Mouse (Mus musculus): Measurements from ENCODE around the gene Tmcc3. TPM values are rescaled to one million over a fixed set of nuclear protein-coding genes. Genes with fewer than 3 reads are reported as not detected.
"Not testable (repeated sequence)": the region's sequence is repeated elsewhere in the genome, so short reads cannot be mapped to it uniquely, and the experiment has no call there.

Gene Tmcc3
- polyA plus RNA-seq, 1 experiment from 2014 or later = 5.7 TPM

GRCm38 (mm10) chr10:94581384-94581783 is 269.6 kb downstream of the Tmcc3 start:
- 93% methylated on average over 3 of the region's 3 CpGs for WGBS
- H3K27me3 ChIP-seq (ENCODE audit: low read depth, poor library complexity, severe bottlenecking) = no peaks in the 10 kb centered on the region
- no peaks in the 10 kb centered on the region for H3K9me3 ChIP-seq (replicated peaks)
- H3K36me3 ChIP-seq = no peaks in the 10 kb centered on the region
- peaks cover 11% of the 10 kb centered on the region for H3K4me1 ChIP-seq
- H3K4me3 ChIP-seq = no peak overlapping the region
- DNase-seq (ENCODE audit: low spot score) = no peak
- H3K27ac ChIP-seq = no peak overlapping the region

DNA sequence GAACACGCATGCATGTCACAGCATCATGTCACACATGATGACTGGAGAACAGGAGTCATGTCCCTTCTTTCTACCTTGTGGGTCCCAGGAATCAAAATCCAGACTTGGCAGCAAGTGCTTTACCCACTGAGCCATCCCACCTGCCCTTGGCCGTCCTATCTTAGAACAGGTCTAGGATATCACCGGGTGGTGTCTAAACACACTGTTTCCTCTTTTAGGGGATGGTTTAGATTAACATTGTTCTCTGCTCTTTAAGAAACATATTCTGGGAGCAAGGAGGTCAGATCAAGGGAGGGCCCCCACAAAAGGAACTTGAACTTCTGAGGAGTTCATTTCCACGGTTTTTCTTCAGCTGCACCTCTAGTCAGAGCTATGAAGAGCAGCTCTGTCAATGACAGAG is 272.0 kb downstream of the Tmcc3 start:
- H3K4me3 ChIP-seq = no peak overlapping the region
- H3K27ac ChIP-seq = no peak overlapping the region
- peaks cover 10% of the 10 kb centered on the region; the same call in 1 of the 2 replicates for H3K4me1 ChIP-seq
- no peaks in the 10 kb centered on the region for H3K9me3 ChIP-seq (replicated peaks)
- H3K27me3 ChIP-seq (ENCODE audit: low read depth, poor library complexity, severe bottlenecking) = no peaks in the 10 kb centered on the region
- H3K36me3 ChIP-seq = no peaks in the 10 kb centered on the region
- WGBS = 83% methylated on average over 4 of the region's 4 CpGs
- DNase-seq (ENCODE audit: low spot score) = no peak

DNA sequence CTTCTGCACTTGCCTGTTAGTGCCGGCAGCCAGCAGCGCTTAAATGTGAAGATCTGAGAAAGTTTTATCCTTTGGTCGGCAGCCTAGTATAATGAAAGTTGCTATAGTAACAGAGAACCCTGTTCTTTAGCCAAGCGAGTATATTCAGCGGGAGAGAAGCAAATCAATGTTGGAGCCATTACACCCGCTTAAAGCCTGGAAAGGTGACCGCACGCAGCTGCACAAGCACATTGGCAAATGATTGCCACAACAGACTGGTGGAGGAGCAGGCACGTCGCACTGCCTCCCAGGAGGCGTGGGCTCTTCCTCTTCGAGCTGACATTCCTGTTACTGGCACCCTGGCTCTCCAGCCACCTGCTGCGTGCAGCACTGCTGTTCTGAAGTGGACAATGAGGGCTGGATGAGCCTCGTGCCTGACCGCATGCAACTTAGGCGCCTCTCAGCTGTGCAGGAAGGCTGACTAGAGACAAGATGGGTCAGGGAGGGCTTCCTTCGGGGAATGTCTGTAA is 273.2 kb downstream of the Tmcc3 start:
- Histone ChIP-seq H3K4me3 (no peak overlapping the region), H3K27me3 (ENCODE audit: low read depth, poor library complexity, severe bottlenecking) (no peaks in the 10 kb centered on the region), H3K4me1 (peaks cover 10% of the 10 kb centered on the region; the same call in 1 of the 2 replicates), H3K9me3 (replicated peaks) (no peaks in the 10 kb centered on the region), H3K27ac (no peak overlapping the region), H3K36me3 (no peaks in the 10 kb centered on the region)
- WGBS = 84% methylated on average over 17 of the region's 17 CpGs
- no peak for DNase-seq (ENCODE audit: low spot score)

DNA sequence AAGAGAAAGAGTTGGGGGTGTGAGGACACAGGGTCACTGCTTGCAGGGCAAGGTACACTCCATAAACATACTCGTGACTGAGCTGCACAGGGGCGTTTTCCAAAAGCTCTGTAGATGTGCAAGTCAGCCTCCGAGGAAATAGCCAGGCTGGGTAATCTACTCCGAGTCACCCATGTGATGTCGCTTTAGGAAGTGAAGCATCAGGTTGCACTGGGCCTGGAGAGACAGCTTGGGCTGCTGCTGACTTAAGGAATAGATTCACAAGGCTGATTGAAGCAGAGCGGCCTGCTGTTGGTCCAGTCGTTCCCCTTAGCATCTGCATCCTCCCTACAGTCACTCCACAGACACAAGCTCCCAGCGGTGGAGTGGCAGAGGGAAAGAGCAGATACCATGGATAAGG is 274.1 kb downstream of the Tmcc3 start:
- no peak overlapping the region for H3K4me3 ChIP-seq
- H3K27me3 ChIP-seq (ENCODE audit: low read depth, poor library complexity, severe bottlenecking) = no peaks in the 10 kb centered on the region
- peaks cover 10% of the 10 kb centered on the region; the same call in 1 of the 2 replicates for H3K4me1 ChIP-seq
- no peaks in the 10 kb centered on the region for H3K36me3 ChIP-seq
- DNase-seq (ENCODE audit: low spot score) = no peak
- no peaks in the 10 kb centered on the region for H3K9me3 ChIP-seq (replicated peaks)
- H3K27ac ChIP-seq = no peak overlapping the region
- 46% methylated on average over 8 of the region's 8 CpGs for WGBS

DNA sequence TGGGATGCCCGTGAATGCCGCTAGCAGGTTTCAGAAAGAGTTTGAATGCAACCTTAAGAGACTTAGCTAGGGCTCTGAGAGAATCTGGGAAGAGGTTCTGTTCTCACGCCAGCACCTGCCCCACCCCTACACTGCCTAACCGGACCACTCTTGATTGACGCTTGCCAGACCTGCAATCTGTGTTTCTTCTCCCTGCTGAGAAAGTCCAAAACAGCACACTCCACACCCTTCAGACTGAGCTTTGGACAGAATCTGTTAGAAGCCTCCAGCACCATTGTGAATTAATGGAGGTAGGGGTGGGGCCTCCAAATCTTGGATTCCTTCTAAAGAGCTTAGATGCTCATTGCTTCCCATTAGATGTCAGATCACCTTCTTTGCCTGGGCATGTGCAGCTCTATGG is 277.2 kb downstream of the Tmcc3 start:
- Histone ChIP-seq H3K4me1 (peaks cover 10% of the 10 kb centered on the region; the same call in 1 of the 2 replicates), H3K9me3 (replicated peaks) (no peaks in the 10 kb centered on the region), H3K27me3 (ENCODE audit: low read depth, poor library complexity, severe bottlenecking) (no peaks in the 10 kb centered on the region), H3K4me3 (no peak overlapping the region), H3K36me3 (no peaks in the 10 kb centered on the region), H3K27ac (no peak overlapping the region)
- 85% methylated on average over 5 of the region's 5 CpGs for WGBS
- DNase-seq (ENCODE audit: low spot score) = no peak

DNA sequence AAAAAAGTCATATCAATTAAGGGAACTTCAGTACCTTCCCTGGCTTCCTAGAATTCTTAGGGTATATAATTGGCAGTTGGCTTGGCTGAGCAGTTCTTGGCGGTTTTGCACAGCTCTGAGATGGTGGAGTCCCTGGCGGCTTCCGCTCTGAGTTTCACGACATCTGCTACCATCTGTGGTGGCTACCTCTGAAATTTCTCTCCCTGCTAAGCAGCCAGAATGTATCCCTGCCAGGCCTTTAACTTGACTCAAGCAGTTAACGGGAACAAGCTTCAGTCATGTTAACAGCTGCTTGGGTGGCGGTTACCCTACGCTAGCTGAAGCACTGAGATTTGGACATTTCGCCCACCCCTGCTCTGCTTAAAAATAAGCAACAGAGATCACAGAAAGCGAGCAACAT is 284.0 kb downstream of the Tmcc3 start:
- no peak for DNase-seq (ENCODE audit: low spot score)
- Histone ChIP-seq H3K36me3 (no peaks in the 10 kb centered on the region), H3K27me3 (ENCODE audit: low read depth, poor library complexity, severe bottlenecking) (no peaks in the 10 kb centered on the region), H3K27ac (no peak overlapping the region), H3K9me3 (replicated peaks) (no peaks in the 10 kb centered on the region), H3K4me1 (peaks cover 3% of the 10 kb centered on the region; the same call in 1 of the 2 replicates), H3K4me3 (no peak overlapping the region)
- 89% methylated on average over 9 of the region's 9 CpGs for WGBS

DNA sequence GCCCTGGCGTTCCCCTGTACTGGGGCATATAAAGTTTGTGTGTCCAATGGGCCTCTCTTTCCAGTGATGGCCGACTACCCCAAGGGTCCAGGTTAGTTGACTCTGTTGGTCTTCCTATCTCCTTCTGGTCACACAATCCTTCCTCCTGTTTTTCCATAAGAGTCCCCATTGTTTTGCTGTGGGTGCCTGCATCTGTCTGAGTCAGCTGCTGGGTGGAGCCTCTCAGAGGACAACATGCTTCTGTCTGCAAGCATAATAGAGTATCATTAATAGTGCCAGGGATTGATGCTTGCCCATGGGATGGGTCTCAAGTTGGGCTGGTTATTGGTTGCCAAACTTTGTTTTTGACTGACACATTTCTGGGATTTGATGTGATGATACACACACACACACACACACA is 288.1 kb downstream of the Tmcc3 start:
- not testable (repeated sequence) for H3K4me3 ChIP-seq; H3K9me3 ChIP-seq (replicated peaks); H3K27me3 ChIP-seq (ENCODE audit: low read depth, poor library complexity, severe bottlenecking); H3K4me1 ChIP-seq; H3K27ac ChIP-seq; DNase-seq (ENCODE audit: low spot score); H3K36me3 ChIP-seq
- 76% methylated on average over 2 of the region's 2 CpGs for WGBS

- peaks cover 3% of the 10 kb centered on the region; the same call in 1 of the 2 replicates for H3K4me1 ChIP-seq
- no peak overlapping the region for H3K4me3 ChIP-seq
- DNase-seq (ENCODE audit: low spot score) = no peak
- H3K9me3 ChIP-seq (replicated peaks) = no peaks in the 10 kb centered on the region
- no peaks in the 10 kb centered on the region for H3K36me3 ChIP-seq
- no peak overlapping the region for H3K27ac ChIP-seq
- H3K27me3 ChIP-seq (ENCODE audit: low read depth, poor library complexity, severe bottlenecking) = no peaks in the 10 kb centered on the region
- 91% methylated on average over 6 of the region's 6 CpGs for WGBS
Measured at GRCm38 (mm10) chr10:94601034-94601433, 289.3 kb downstream of the Tmcc3 start.

DNA sequence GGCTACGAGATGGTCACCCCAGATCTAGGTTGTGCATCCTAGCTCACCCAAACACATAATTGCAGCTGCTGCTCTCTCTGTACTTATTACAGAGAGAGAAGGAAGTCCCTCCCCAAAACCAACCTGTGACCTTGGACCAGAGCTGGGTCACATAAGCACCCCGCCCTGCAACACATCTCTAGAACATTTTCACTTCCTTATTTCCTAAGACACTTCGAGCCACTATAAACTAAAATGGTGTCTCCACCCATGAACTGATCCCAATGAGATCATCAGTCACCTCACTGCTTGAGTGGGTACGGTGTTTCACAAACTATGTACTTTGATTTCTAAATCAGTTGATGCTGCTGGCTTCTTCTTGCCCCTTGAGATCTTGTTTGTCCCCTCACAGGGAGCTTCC is 293.7 kb downstream of the Tmcc3 start:
- 89% methylated on average over 4 of the region's 4 CpGs for WGBS
- no peaks in the 10 kb centered on the region for H3K27me3 ChIP-seq (ENCODE audit: low read depth, poor library complexity, severe bottlenecking)
- no peak overlapping the region for H3K27ac ChIP-seq
- H3K36me3 ChIP-seq = no peaks in the 10 kb centered on the region
- no peaks in the 10 kb centered on the region for H3K9me3 ChIP-seq (replicated peaks)
- no peak overlapping the region for H3K4me3 ChIP-seq
- DNase-seq (ENCODE audit: low spot score) = no peak
- H3K4me1 ChIP-seq = no peaks in the 10 kb centered on the region

DNA sequence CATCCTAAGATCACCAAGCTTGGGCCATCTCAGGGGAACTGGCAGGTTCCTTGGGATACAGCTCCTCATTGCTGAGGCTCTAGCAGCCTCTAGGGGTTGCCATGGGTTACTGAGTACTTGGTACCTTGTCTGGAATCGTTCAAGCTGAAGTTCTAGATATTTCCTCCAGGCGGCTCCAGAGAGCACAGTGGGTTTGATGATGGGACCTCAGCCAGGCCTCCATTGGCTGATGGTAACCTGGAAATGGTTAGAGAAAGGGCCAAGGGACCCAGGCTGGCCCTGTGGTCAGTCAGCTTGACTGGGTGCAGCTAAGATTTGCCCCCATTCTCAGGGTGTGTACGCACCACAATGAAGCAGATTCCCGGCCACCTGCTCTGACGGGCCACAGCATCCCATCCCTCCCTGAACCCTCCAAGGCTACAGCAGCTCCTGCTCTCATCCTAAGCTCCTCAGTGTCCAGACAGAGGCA is 297.6 kb downstream of the Tmcc3 start:
- Histone ChIP-seq H3K27me3 (ENCODE audit: low read depth, poor library complexity, severe bottlenecking) (no peaks in the 10 kb centered on the region), H3K36me3 (no peaks in the 10 kb centered on the region), H3K4me1 (peaks cover 5% of the 10 kb centered on the region; the same call in 1 of the 2 replicates), H3K27ac (no peak overlapping the region), H3K4me3 (no peak overlapping the region), H3K9me3 (replicated peaks) (no peaks in the 10 kb centered on the region)
- DNase-seq (ENCODE audit: low spot score) = peak; percentile 69
- 58% methylated on average over 5 of the region's 5 CpGs for WGBS

GRCm38 (mm10) chr10:94611228-94611968 is 299.6 kb downstream of the Tmcc3 start:
- Histone ChIP-seq H3K27me3 (ENCODE audit: low read depth, poor library complexity, severe bottlenecking) (no peaks in the 10 kb centered on the region), H3K4me3 (no peak overlapping the region), H3K36me3 (no peaks in the 10 kb centered on the region), H3K4me1 (peaks cover 5% of the 10 kb centered on the region; the same call in 1 of the 2 replicates), H3K9me3 (replicated peaks) (no peaks in the 10 kb centered on the region), H3K27ac (no peak overlapping the region)
- 80% methylated on average over 13 of the region's 13 CpGs for WGBS
- DNase-seq (ENCODE audit: low spot score) = no peak

DNA sequence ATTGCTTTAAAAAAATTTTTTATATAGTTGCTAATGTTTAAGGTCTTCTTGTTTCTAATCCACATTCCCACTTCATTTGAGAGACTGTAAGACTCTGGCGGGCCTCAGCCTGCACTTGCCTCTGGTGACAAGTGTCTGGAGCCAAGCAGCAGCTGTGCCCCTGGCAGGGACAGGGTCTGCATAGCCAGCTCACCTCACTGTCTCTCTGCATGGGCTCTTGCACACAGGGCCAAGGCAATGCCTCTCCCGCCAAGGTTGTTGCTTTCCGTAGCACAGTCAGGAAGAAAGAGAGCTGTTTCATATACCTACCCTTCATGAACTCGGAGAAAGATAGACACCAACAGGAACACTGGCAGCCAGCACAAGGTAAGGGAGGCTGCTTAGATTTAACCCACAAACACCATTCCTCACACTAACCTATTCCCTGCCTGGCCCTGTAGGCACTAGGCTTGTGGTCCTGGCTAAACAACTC is 300.3 kb downstream of the Tmcc3 start:
- WGBS = 93% methylated on average over 4 of the region's 4 CpGs
- H3K27ac ChIP-seq = no peak overlapping the region

GRCm38 (mm10) chr10:94619586-94619985 is 307.8 kb downstream of the Tmcc3 start:
- WGBS = 93% methylated on average over 5 of the region's 5 CpGs

More for the DNA sequence above, 300.3 kb downstream of the Tmcc3 start:
- no peaks in the 10 kb centered on the region for H3K9me3 ChIP-seq (replicated peaks)
- H3K36me3 ChIP-seq = no peaks in the 10 kb centered on the region
- H3K27me3 ChIP-seq (ENCODE audit: low read depth, poor library complexity, severe bottlenecking) = no peaks in the 10 kb centered on the region
- H3K4me1 ChIP-seq = peaks cover 5% of the 10 kb centered on the region; the same call in 1 of the 2 replicates
- no peak for DNase-seq (ENCODE audit: low spot score)
- H3K4me3 ChIP-seq = no peak overlapping the region

More at GRCm38 (mm10) chr10:94619586-94619985, 307.8 kb downstream of the Tmcc3 start:
- H3K4me3 ChIP-seq = no peak overlapping the region
- no peak overlapping the region for H3K27ac ChIP-seq
- no peaks in the 10 kb centered on the region for H3K9me3 ChIP-seq (replicated peaks)
- DNase-seq (ENCODE audit: low spot score) = no peak
- peaks cover 35% of the 10 kb centered on the region for H3K27me3 ChIP-seq (ENCODE audit: low read depth, poor library complexity, severe bottlenecking)
- peaks cover 26% of the 10 kb centered on the region for H3K4me1 ChIP-seq
- no peaks in the 10 kb centered on the region for H3K36me3 ChIP-seq

Data from limb, embryonic 10.5 days (tissue).